Mouse (Mus musculus): ENCODE results near the gene Slc16a8.

GRCm38 (mm10) chr15:79285399-79285798 is 30.8 kb upstream of the Slc16a8 start, which contains the start of gene Baiap2l2:
- TF ChIP-seq CTCF (IDR thresholded peaks at IDR 0.05; ENCODE audit: low read depth) (no peak), EP300 (IDR thresholded peaks at IDR 0.05; ENCODE audit: low read depth) (no peak)

Data from heart, postnatal 0 days (tissue).